Mouse (Mus musculus) embryonic facial prominence, embryonic 11.5 days (tissue): ENCODE measurements at regions not wholly inside any gene's neighbourhood (a gene's known extent, or its start where the extent isn't known, plus 50 kb on each side); places are given as distances from the start of the nearest gene placed in this dataset.

Source experiments
- ATAC-seq: fragments of 200-750 bp; cut with Nextera tagmentation; replicated peaks from 2 replicates; pipeline ENCODE4 v1.8.0; 2017; ENCODE audit warnings: low read depth; ENCODE audit not compliant: insufficient number of reproducible peaks, low FRiP score, low TSS enrichment
- DNase-seq: peaks from one replicate; pipeline ENCODE4 v3.0.0-alpha.2; 2015; ENCODE audit warnings: low spot score
- H3K27ac ChIP-seq: fragments of 300-500 bp; sonication (generic); replicated peaks from 2 replicates; pipeline ENCODE4 v1.5.1; 2014; ENCODE audit warnings: mild to moderate bottlenecking, low read depth, low read length, control low read depth
- H3K27me3 ChIP-seq: fragments of 300-500 bp; sonication (generic); 2 replicates; pipeline ENCODE4 v1.6.1; 2014; ENCODE audit warnings: mild to moderate bottlenecking, low read length, moderate library complexity, mixed read lengths; ENCODE audit not compliant: control insufficient read depth, insufficient read depth
- H3K36me3 ChIP-seq: fragments of 300-500 bp; sonication (generic); replicated peaks from 2 replicates; pipeline ENCODE4 v1.6.1; 2014; ENCODE audit warnings: low read depth, mild to moderate bottlenecking, low read length, moderate library complexity, mixed read lengths; ENCODE audit not compliant: control insufficient read depth, insufficient read depth
- H3K4me1 ChIP-seq: fragments of 300-500 bp; sonication (generic); 2 replicates; pipeline ENCODE4 v1.6.1; 2014; ENCODE audit warnings: low read length, mixed read lengths; ENCODE audit not compliant: control insufficient read depth, insufficient read depth
- H3K4me2 ChIP-seq: fragments of 300-500 bp; sonication (generic); 2 replicates; pipeline ENCODE4 v1.6.1; 2014; ENCODE audit warnings: low read depth, mild to moderate bottlenecking, control low read depth, low read length, moderate library complexity
- H3K4me3 ChIP-seq: fragments of 300-500 bp; sonication (generic); 2 replicates; pipeline ENCODE4 v1.5.1; 2014; ENCODE audit warnings: low read depth, low read length, control low read depth
- H3K9ac ChIP-seq: fragments of 300-500 bp; sonication (generic); replicated peaks from 2 replicates; pipeline ENCODE4 v1.6.1; 2014; ENCODE audit warnings: mild to moderate bottlenecking, control low read depth, low read length
- H3K9me3 ChIP-seq: fragments of 300-500 bp; sonication (generic); replicated peaks from 2 replicates; pipeline ENCODE4 v1.6.1; 2016; ENCODE audit warnings: mild to moderate bottlenecking, low read length, inconsistent platforms, mixed read lengths; ENCODE audit not compliant: control insufficient read depth
- WGBS: fragments of 180-500 bp; shearing (Covaris S2); extraction: QIAGEN DNeasy Blood & Tissue Kit; methylation state at CpG from one replicate; pipeline ENCODE4 v1.1.7; 2014; 5-methylcytosine and 5-hydroxymethylcytosine counted together

GRCm38 (mm10) chr1:71763530-71763929 lies 110.5 kb upstream of the Fn1 start:
- H3K9ac ChIP-seq, result no peak overlapping the region
- WGBS, result 88% methylated on average over 2 of the region's 2 CpGs
- H3K36me3 ChIP-seq, result no peaks in the 10 kb centered on the region
- no peaks in the 10 kb centered on the region for H3K27me3 ChIP-seq
- ATAC-seq (no peak), DNase-seq (no peak)
- H3K4me1 ChIP-seq, result no peaks in the 10 kb centered on the region
- H3K9me3 ChIP-seq, result no peaks in the 10 kb centered on the region
- H3K4me3 ChIP-seq, result no peak overlapping the region
- no peak overlapping the region for H3K27ac ChIP-seq
- no peak overlapping the region for H3K4me2 ChIP-seq

- no peak overlapping the region for H3K27ac ChIP-seq
- no peak for ATAC-seq
- no peaks in the 10 kb centered on the region for H3K9me3 ChIP-seq
- WGBS, result 59% methylated on average over 2 of the region's 2 CpGs
- H3K4me2 ChIP-seq, result no peak overlapping the region
- H3K4me1 ChIP-seq, result no peaks in the 10 kb centered on the region
- DNase-seq, result no peak
- H3K4me3 ChIP-seq, result no peak overlapping the region
- H3K36me3 ChIP-seq, result no peaks in the 10 kb centered on the region
- no peak overlapping the region for H3K9ac ChIP-seq
- H3K27me3 ChIP-seq, result no peaks in the 10 kb centered on the region
Observed at GRCm38 (mm10) chr1:71760342-71760741, 107.3 kb upstream of the Fn1 start.

- Histone ChIP-seq H3K4me3 (no peak overlapping the region), H3K27me3 (no peaks in the 10 kb centered on the region), H3K9ac (no peak overlapping the region), H3K36me3 (no peaks in the 10 kb centered on the region), H3K4me1 (no peaks in the 10 kb centered on the region), H3K27ac (no peak overlapping the region), H3K9me3 (no peaks in the 10 kb centered on the region), H3K4me2 (no peak overlapping the region)
- ATAC-seq, result no peak
- 74% methylated on average over 5 of the region's 5 CpGs for WGBS
- no peak for DNase-seq
Observed at GRCm38 (mm10) chr1:71757236-71757635, 104.2 kb upstream of the Fn1 start.

GRCm38 (mm10) chr1:71756159-71756558 lies 103.2 kb upstream of the Fn1 start:
- 79% methylated on average over 2 of the region's 2 CpGs for WGBS
- DNase-seq (no peak), ATAC-seq (no peak)
- no peaks in the 10 kb centered on the region for H3K36me3 ChIP-seq
- H3K4me1 ChIP-seq, result no peaks in the 10 kb centered on the region
- H3K4me2 ChIP-seq, result no peak overlapping the region
- no peak overlapping the region for H3K4me3 ChIP-seq
- H3K27ac ChIP-seq, result no peak overlapping the region
- H3K9me3 ChIP-seq, result no peaks in the 10 kb centered on the region
- H3K27me3 ChIP-seq, result no peaks in the 10 kb centered on the region
- no peak overlapping the region for H3K9ac ChIP-seq

- no peak overlapping the region for H3K9ac ChIP-seq
- ATAC-seq, result no peak
- 67% methylated on average over 9 of the region's 9 CpGs for WGBS
Observed at GRCm38 (mm10) chr1:71755435-71755834, 102.4 kb upstream of the Fn1 start.

GRCm38 (mm10) chr1:71752351-71752750 lies 99.4 kb upstream of the Fn1 start:
- no peaks in the 10 kb centered on the region for H3K27me3 ChIP-seq
- H3K4me2 ChIP-seq, result no peak overlapping the region
- DNase-seq (no peak), ATAC-seq (no peak)
- H3K4me3 ChIP-seq, result no peak overlapping the region
- no peak overlapping the region for H3K27ac ChIP-seq
- H3K9ac ChIP-seq, result no peak overlapping the region
- H3K9me3 ChIP-seq, result no peaks in the 10 kb centered on the region
- WGBS, result 94% methylated on average over 1 of the region's 1 CpGs
- H3K36me3 ChIP-seq, result no peaks in the 10 kb centered on the region
- H3K4me1 ChIP-seq, result no peaks in the 10 kb centered on the region

More at GRCm38 (mm10) chr1:71755435-71755834, 102.4 kb upstream of the Fn1 start:
- Histone ChIP-seq H3K4me1 (no peaks in the 10 kb centered on the region), H3K4me3 (no peak overlapping the region), H3K27me3 (no peaks in the 10 kb centered on the region), H3K4me2 (no peak overlapping the region), H3K27ac (no peak overlapping the region), H3K9me3 (no peaks in the 10 kb centered on the region), H3K36me3 (no peaks in the 10 kb centered on the region)
- no peak for DNase-seq

- 76% methylated on average over 1 of the region's 1 CpGs for WGBS
- no peak overlapping the region for H3K4me3 ChIP-seq
- H3K27ac ChIP-seq, result no peak overlapping the region
- ATAC-seq, result no peak
- H3K4me2 ChIP-seq, result no peak overlapping the region
- DNase-seq, result no peak
- H3K4me1 ChIP-seq, result no peaks in the 10 kb centered on the region
- no peaks in the 10 kb centered on the region for H3K36me3 ChIP-seq
- H3K27me3 ChIP-seq, result no peaks in the 10 kb centered on the region
- H3K9ac ChIP-seq, result no peak overlapping the region
- H3K9me3 ChIP-seq, result no peaks in the 10 kb centered on the region
Observed at GRCm38 (mm10) chr1:71751601-71752000, 98.6 kb upstream of the Fn1 start.

GRCm38 (mm10) chr1:71735606-71736005 lies 82.6 kb upstream of the Fn1 start:
- H3K4me1 ChIP-seq, result no peaks in the 10 kb centered on the region
- no peak overlapping the region for H3K9ac ChIP-seq
- no peaks in the 10 kb centered on the region for H3K36me3 ChIP-seq
- ATAC-seq (no peak), DNase-seq (no peak)
- H3K27ac ChIP-seq, result no peak overlapping the region
- no peak overlapping the region for H3K4me3 ChIP-seq
- WGBS, result 67% methylated on average over 3 of the region's 3 CpGs
- H3K27me3 ChIP-seq, result no peaks in the 10 kb centered on the region
- no peaks in the 10 kb centered on the region for H3K9me3 ChIP-seq
- no peak overlapping the region for H3K4me2 ChIP-seq
